Mouse (Mus musculus): ENCODE measurements around the gene Filip1l. TPM values are rescaled to one million over a fixed set of nuclear protein-coding genes. Genes with fewer than 3 reads are reported as not detected.
A peak's percentile ranks its signal among the peaks of the same experiment; 100 is the strongest.

Gene Filip1l
- polyA plus RNA-seq, 1 experiment from 2014 or later: 3.0 TPM

DNA sequence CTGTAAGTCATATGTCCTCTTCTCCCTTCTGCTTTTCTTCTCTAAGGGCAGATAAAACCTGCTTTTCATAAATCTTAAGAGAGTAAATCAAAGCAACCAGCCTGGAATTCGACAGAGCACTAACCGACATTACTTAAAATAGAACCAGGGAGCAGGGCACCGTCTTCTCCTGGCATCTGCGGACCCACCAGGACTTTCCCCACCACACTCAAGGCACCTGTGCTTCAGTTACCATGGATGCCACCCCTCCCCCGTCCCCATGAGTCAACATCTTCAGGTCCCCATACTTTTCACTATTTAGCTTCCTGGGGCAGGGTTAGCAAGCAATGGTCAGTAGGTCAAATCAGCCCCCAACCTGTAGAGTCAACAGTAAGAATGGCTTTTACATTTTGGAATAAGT lies 76.1 kb downstream of the Filip1l start:
- H3K27me3 ChIP-seq (ENCODE audit: control insufficient read depth, insufficient read depth, low read length): no peaks in the 10 kb centered on the region
- H3K36me3 ChIP-seq (ENCODE audit: control insufficient read depth, insufficient read depth, low read length): no peaks in the 10 kb centered on the region
- DNase-seq (no peak), ATAC-seq (ENCODE audit: low FRiP score, low TSS enrichment) (no peak)
- no peak overlapping the region for H3K27ac ChIP-seq (replicated peaks; ENCODE audit: low read depth, low read length)
- H3K4me3 ChIP-seq (replicated peaks; ENCODE audit: low read depth, low read length): no peak overlapping the region
- H3K4me2 ChIP-seq (ENCODE audit: low read length): no peak overlapping the region
- H3K9me3 ChIP-seq (ENCODE audit: control insufficient read depth, low read length): no peaks in the 10 kb centered on the region
- no peaks in the 10 kb centered on the region for H3K4me1 ChIP-seq (ENCODE audit: control insufficient read depth, insufficient read depth, low read length)
- WGBS: 93% methylated on average over 5 of the region's 5 CpGs
- H3K9ac ChIP-seq (replicated peaks; ENCODE audit: low read length): no peak overlapping the region

GRCm38 (mm10) chr16:57431294-57431693 lies 78.4 kb downstream of the Filip1l start:
- no peak overlapping the region for H3K4me3 ChIP-seq (replicated peaks; ENCODE audit: low read depth, low read length)
- no peaks in the 10 kb centered on the region for H3K4me1 ChIP-seq (ENCODE audit: control insufficient read depth, insufficient read depth, low read length)
- no peaks in the 10 kb centered on the region for H3K27me3 ChIP-seq (ENCODE audit: control insufficient read depth, insufficient read depth, low read length)
- no peak overlapping the region for H3K9ac ChIP-seq (replicated peaks; ENCODE audit: low read length)
- H3K9me3 ChIP-seq (ENCODE audit: control insufficient read depth, low read length): no peaks in the 10 kb centered on the region
- H3K27ac ChIP-seq (replicated peaks; ENCODE audit: low read depth, low read length): no peak overlapping the region
- DNase-seq: no peak
- ATAC-seq (ENCODE audit: low FRiP score, low TSS enrichment): no peak
- no peaks in the 10 kb centered on the region for H3K36me3 ChIP-seq (ENCODE audit: control insufficient read depth, insufficient read depth, low read length)
- WGBS: 93% methylated on average over 3 of the region's 3 CpGs
- H3K4me2 ChIP-seq (ENCODE audit: low read length): no peak overlapping the region

GRCm38 (mm10) chr16:57433173-57433572 lies 80.3 kb downstream of the Filip1l start:
- no peak overlapping the region for H3K27ac ChIP-seq (replicated peaks; ENCODE audit: low read depth, low read length)
- WGBS: 82% methylated on average over 4 of the region's 4 CpGs
- H3K9me3 ChIP-seq (ENCODE audit: control insufficient read depth, low read length): no peaks in the 10 kb centered on the region
- H3K4me1 ChIP-seq (ENCODE audit: control insufficient read depth, insufficient read depth, low read length): no peaks in the 10 kb centered on the region
- ATAC-seq (ENCODE audit: low FRiP score, low TSS enrichment): no peak
- DNase-seq: no peak
- H3K36me3 ChIP-seq (ENCODE audit: control insufficient read depth, insufficient read depth, low read length): no peaks in the 10 kb centered on the region
- H3K4me2 ChIP-seq (ENCODE audit: low read length): no peak overlapping the region
- H3K9ac ChIP-seq (replicated peaks; ENCODE audit: low read length): no peak overlapping the region
- H3K4me3 ChIP-seq (replicated peaks; ENCODE audit: low read depth, low read length): no peak overlapping the region
- H3K27me3 ChIP-seq (ENCODE audit: control insufficient read depth, insufficient read depth, low read length): no peaks in the 10 kb centered on the region

GRCm38 (mm10) chr16:57433671-57434070 lies 80.8 kb downstream of the Filip1l start:
- no peaks in the 10 kb centered on the region for H3K4me1 ChIP-seq (ENCODE audit: control insufficient read depth, insufficient read depth, low read length)
- WGBS: 92% methylated on average over 6 of the region's 6 CpGs
- no peak for ATAC-seq (ENCODE audit: low FRiP score, low TSS enrichment)

DNA sequence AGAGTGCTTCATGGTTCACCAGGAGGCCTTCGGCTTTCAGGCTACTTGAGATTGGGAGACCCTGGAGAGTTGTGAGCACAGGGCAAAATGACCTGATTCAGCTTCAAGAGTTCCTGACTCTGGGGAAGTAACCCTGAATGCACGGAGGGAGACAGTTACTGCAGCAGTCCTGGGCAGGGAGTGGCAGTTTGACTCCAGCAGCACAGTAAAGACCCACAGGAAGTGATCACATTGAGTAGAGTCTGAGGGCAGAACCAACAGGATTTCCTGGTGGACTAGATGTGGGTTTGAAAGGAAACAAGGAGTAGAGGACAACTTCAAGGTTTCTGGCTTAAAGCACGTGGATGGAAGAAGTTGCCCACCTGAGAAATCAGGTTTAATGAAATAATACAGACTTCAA lies 81.7 kb downstream of the Filip1l start:
- ATAC-seq (ENCODE audit: low FRiP score, low TSS enrichment): no peak
- H3K27ac ChIP-seq (replicated peaks; ENCODE audit: low read depth, low read length): no peak overlapping the region
- H3K36me3 ChIP-seq (ENCODE audit: control insufficient read depth, insufficient read depth, low read length): no peaks in the 10 kb centered on the region
- no peak for DNase-seq
- 86% methylated on average over 3 of the region's 3 CpGs for WGBS
- H3K4me3 ChIP-seq (replicated peaks; ENCODE audit: low read depth, low read length): no peak overlapping the region
- H3K9me3 ChIP-seq (ENCODE audit: control insufficient read depth, low read length): no peaks in the 10 kb centered on the region
- H3K4me1 ChIP-seq (ENCODE audit: control insufficient read depth, insufficient read depth, low read length): no peaks in the 10 kb centered on the region
- no peak overlapping the region for H3K4me2 ChIP-seq (ENCODE audit: low read length)
- no peaks in the 10 kb centered on the region for H3K27me3 ChIP-seq (ENCODE audit: control insufficient read depth, insufficient read depth, low read length)
- H3K9ac ChIP-seq (replicated peaks; ENCODE audit: low read length): no peak overlapping the region

More at GRCm38 (mm10) chr16:57433671-57434070, 80.8 kb downstream of the Filip1l start:
- Histone ChIP-seq H3K27me3 (ENCODE audit: control insufficient read depth, insufficient read depth, low read length) (no peaks in the 10 kb centered on the region), H3K9me3 (ENCODE audit: control insufficient read depth, low read length) (no peaks in the 10 kb centered on the region), H3K27ac (replicated peaks; ENCODE audit: low read depth, low read length) (no peak overlapping the region), H3K36me3 (ENCODE audit: control insufficient read depth, insufficient read depth, low read length) (no peaks in the 10 kb centered on the region), H3K9ac (replicated peaks; ENCODE audit: low read length) (no peak overlapping the region), H3K4me3 (replicated peaks; ENCODE audit: low read depth, low read length) (no peak overlapping the region), H3K4me2 (ENCODE audit: low read length) (no peak overlapping the region)
- no peak for DNase-seq

- Histone ChIP-seq H3K27me3 (ENCODE audit: control insufficient read depth, insufficient read depth, low read length) (no peaks in the 10 kb centered on the region), H3K36me3 (ENCODE audit: control insufficient read depth, insufficient read depth, low read length) (no peaks in the 10 kb centered on the region), H3K27ac (replicated peaks; ENCODE audit: low read depth, low read length) (no peak overlapping the region), H3K9me3 (ENCODE audit: control insufficient read depth, low read length) (no peaks in the 10 kb centered on the region), H3K4me3 (replicated peaks; ENCODE audit: low read depth, low read length) (no peak overlapping the region), H3K4me1 (ENCODE audit: control insufficient read depth, insufficient read depth, low read length) (no peaks in the 10 kb centered on the region), H3K9ac (replicated peaks; ENCODE audit: low read length) (no peak overlapping the region), H3K4me2 (ENCODE audit: low read length) (no peak overlapping the region)
- ATAC-seq (ENCODE audit: low FRiP score, low TSS enrichment): no peak
- no peak for DNase-seq
- WGBS: 88% methylated on average over 11 of the region's 11 CpGs
Observed at GRCm38 (mm10) chr16:57437523-57438287, 84.8 kb downstream of the Filip1l start.

GRCm38 (mm10) chr16:57438288-57438685 lies 85.4 kb downstream of the Filip1l start:
- no peaks in the 10 kb centered on the region for H3K4me1 ChIP-seq (ENCODE audit: control insufficient read depth, insufficient read depth, low read length)
- no peaks in the 10 kb centered on the region for H3K36me3 ChIP-seq (ENCODE audit: control insufficient read depth, insufficient read depth, low read length)
- H3K4me2 ChIP-seq (ENCODE audit: low read length): no peak overlapping the region
- WGBS: 78% methylated on average over 5 of the region's 5 CpGs
- no peaks in the 10 kb centered on the region for H3K27me3 ChIP-seq (ENCODE audit: control insufficient read depth, insufficient read depth, low read length)
- no peaks in the 10 kb centered on the region for H3K9me3 ChIP-seq (ENCODE audit: control insufficient read depth, low read length)
- ATAC-seq (ENCODE audit: low FRiP score, low TSS enrichment): no peak
- DNase-seq: peak; percentile 15
- H3K9ac ChIP-seq (replicated peaks; ENCODE audit: low read length): no peak overlapping the region
- H3K27ac ChIP-seq (replicated peaks; ENCODE audit: low read depth, low read length): no peak overlapping the region
- H3K4me3 ChIP-seq (replicated peaks; ENCODE audit: low read depth, low read length): no peak overlapping the region

GRCm38 (mm10) chr16:57439206-57439605 lies 86.3 kb downstream of the Filip1l start:
- no peak overlapping the region for H3K4me3 ChIP-seq (replicated peaks; ENCODE audit: low read depth, low read length)
- no peaks in the 10 kb centered on the region for H3K4me1 ChIP-seq (ENCODE audit: control insufficient read depth, insufficient read depth, low read length)
- no peaks in the 10 kb centered on the region for H3K9me3 ChIP-seq (ENCODE audit: control insufficient read depth, low read length)
- ATAC-seq (ENCODE audit: low FRiP score, low TSS enrichment) (no peak), DNase-seq (no peak)
- H3K4me2 ChIP-seq (ENCODE audit: low read length): no peak overlapping the region
- no peaks in the 10 kb centered on the region for H3K36me3 ChIP-seq (ENCODE audit: control insufficient read depth, insufficient read depth, low read length)
- H3K27ac ChIP-seq (replicated peaks; ENCODE audit: low read depth, low read length): no peak overlapping the region
- no peak overlapping the region for H3K9ac ChIP-seq (replicated peaks; ENCODE audit: low read length)
- WGBS: 77% methylated on average over 11 of the region's 11 CpGs
- H3K27me3 ChIP-seq (ENCODE audit: control insufficient read depth, insufficient read depth, low read length): no peaks in the 10 kb centered on the region

DNA sequence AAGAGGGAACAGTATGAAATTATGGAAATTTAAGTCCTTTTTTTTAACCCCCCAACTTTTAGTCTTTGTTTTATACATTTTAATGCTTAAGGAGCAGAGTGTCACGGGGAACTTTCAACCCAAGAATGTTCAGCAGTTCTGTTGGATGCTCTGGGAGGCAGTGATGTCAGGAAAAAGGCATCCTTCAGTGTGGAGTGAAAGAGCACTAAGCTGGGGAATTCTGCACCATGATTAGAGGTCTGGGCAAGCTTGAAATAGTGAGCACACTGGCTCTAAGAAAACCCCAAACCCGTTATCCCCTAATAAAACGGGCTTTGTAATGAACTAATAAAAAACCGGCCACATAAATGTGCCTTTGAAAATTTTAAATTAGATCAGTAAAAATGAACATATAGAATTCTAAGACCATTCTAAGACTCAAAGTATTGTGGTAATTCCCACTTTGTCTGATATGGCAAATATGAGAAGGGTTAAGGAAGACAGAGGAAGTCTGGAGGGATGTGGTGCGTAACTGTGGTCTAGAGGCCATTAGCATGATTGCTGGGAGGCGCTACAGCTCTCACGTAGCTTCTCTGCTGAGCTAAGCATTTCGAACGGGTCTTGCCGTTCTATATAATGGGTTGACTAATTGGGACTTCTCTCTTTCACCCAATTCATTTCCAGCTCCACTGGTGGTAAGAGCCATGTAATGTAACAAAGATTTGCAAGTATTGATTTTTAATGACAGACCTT lies 88.0 kb downstream of the Filip1l start:
- Histone ChIP-seq H3K27me3 (ENCODE audit: control insufficient read depth, insufficient read depth, low read length) (no peaks in the 10 kb centered on the region), H3K4me1 (ENCODE audit: control insufficient read depth, insufficient read depth, low read length) (no peaks in the 10 kb centered on the region), H3K9me3 (ENCODE audit: control insufficient read depth, low read length) (no peaks in the 10 kb centered on the region), H3K4me2 (ENCODE audit: low read length) (no peak overlapping the region), H3K27ac (replicated peaks; ENCODE audit: low read depth, low read length) (no peak overlapping the region), H3K9ac (replicated peaks; ENCODE audit: low read length) (no peak overlapping the region), H3K36me3 (ENCODE audit: control insufficient read depth, insufficient read depth, low read length) (no peaks in the 10 kb centered on the region), H3K4me3 (replicated peaks; ENCODE audit: low read depth, low read length) (no peak overlapping the region)
- ATAC-seq (ENCODE audit: low FRiP score, low TSS enrichment) (no peak), DNase-seq (no peak)
- 91% methylated on average over 10 of the region's 10 CpGs for WGBS
